Mouse (Mus musculus) limb, embryonic 15.5 days (tissue): ENCODE measurements at regions not wholly inside any gene's neighbourhood (a gene's known extent, or its start where the extent isn't known, plus 50 kb on each side); places are given as distances from the start of the nearest gene placed in this dataset.

Experiments
- ATAC-seq: fragments of 200-750 bp; cut with Nextera tagmentation; 2 replicates; pipeline ENCODE4 v1.8.0; 2017; ENCODE audit warnings: low read depth, moderate TSS enrichment; ENCODE audit not compliant: insufficient number of reproducible peaks, low FRiP score, low TSS enrichment
- H3K27ac ChIP-seq: fragments of 300-500 bp; sonication (generic); 2 replicates; pipeline ENCODE4 v1.5.1; 2015; ENCODE audit warnings: moderate library complexity, mild to moderate bottlenecking, inconsistent platforms
- H3K27me3 ChIP-seq: fragments of 300-500 bp; sonication (generic); 2 replicates; pipeline ENCODE4 v1.6.1; 2015; ENCODE audit warnings: inconsistent platforms
- H3K36me3 ChIP-seq: fragments of 300-500 bp; sonication (generic); 2 replicates; pipeline ENCODE4 v1.6.1; 2015; ENCODE audit warnings: inconsistent platforms
- H3K4me1 ChIP-seq: fragments of 300-500 bp; sonication (generic); 2 replicates; pipeline ENCODE4 v1.6.1; 2015; ENCODE audit warnings: inconsistent platforms
- H3K4me2 ChIP-seq: fragments of 300-500 bp; sonication (generic); 2 replicates; pipeline ENCODE4 v1.6.1; 2015; ENCODE audit warnings: mild to moderate bottlenecking, inconsistent platforms
- H3K4me3 ChIP-seq: fragments of 300-500 bp; sonication (generic); 2 replicates; pipeline ENCODE4 v1.5.1; 2015; ENCODE audit warnings: mild to moderate bottlenecking, inconsistent platforms
- H3K9ac ChIP-seq: fragments of 300-500 bp; sonication (generic); 2 replicates; pipeline ENCODE4 v1.6.1; 2015; ENCODE audit warnings: inconsistent platforms
- H3K9me3 ChIP-seq: fragments of 300-500 bp; sonication (generic); 2 replicates; pipeline ENCODE4 v1.6.1; 2016; ENCODE audit warnings: inconsistent platforms
- WGBS: fragments of 180-500 bp; shearing (Covaris S2); methylation state at CpG from one replicate; pipeline ENCODE4 v1.1.7; 2015; 5-methylcytosine and 5-hydroxymethylcytosine counted together

GRCm38 (mm10) chr5:141091676-141092075 lies 91.3 kb upstream of the Card11 start:
- H3K4me2 ChIP-seq, result no peak overlapping the region
- no peaks in the 10 kb centered on the region; the same call in 1 of the 2 replicates for H3K27me3 ChIP-seq
- H3K27ac ChIP-seq, result no peak overlapping the region
- no peaks in the 10 kb centered on the region for H3K9me3 ChIP-seq
- no peak overlapping the region for H3K4me3 ChIP-seq
- 67% methylated on average over 14 of the region's 14 CpGs for WGBS
- no peaks in the 10 kb centered on the region for H3K4me1 ChIP-seq
- ATAC-seq, result no peak
- no peak overlapping the region for H3K9ac ChIP-seq
- no peaks in the 10 kb centered on the region for H3K36me3 ChIP-seq

GRCm38 (mm10) chr5:141093641-141094040 lies 93.3 kb upstream of the Card11 start:
- Histone ChIP-seq H3K4me1 (no peaks in the 10 kb centered on the region), H3K27ac (no peak overlapping the region), H3K4me3 (no peak overlapping the region), H3K27me3 (no peaks in the 10 kb centered on the region; the same call in 1 of the 2 replicates), H3K9ac (no peak overlapping the region), H3K9me3 (no peaks in the 10 kb centered on the region), H3K4me2 (no peak overlapping the region), H3K36me3 (no peaks in the 10 kb centered on the region)
- WGBS, result 49% methylated on average over 4 of the region's 4 CpGs
- no peak for ATAC-seq

GRCm38 (mm10) chr5:141097878-141098277 lies 97.5 kb upstream of the Card11 start:
- Histone ChIP-seq H3K4me3 (no peak overlapping the region), H3K36me3 (no peaks in the 10 kb centered on the region), H3K9me3 (no peaks in the 10 kb centered on the region), H3K27ac (no peak overlapping the region), H3K9ac (no peak overlapping the region), H3K4me1 (no peaks in the 10 kb centered on the region), H3K4me2 (no peak overlapping the region), H3K27me3 (no peaks in the 10 kb centered on the region)
- no peak for ATAC-seq
- WGBS, result 32% methylated on average over 4 of the region's 4 CpGs

GRCm38 (mm10) chr5:141111666-141112065 lies 111.3 kb upstream of the Card11 start:
- H3K9me3 ChIP-seq, result no peaks in the 10 kb centered on the region
- no peak overlapping the region for H3K4me2 ChIP-seq
- H3K4me3 ChIP-seq, result no peak overlapping the region
- H3K27me3 ChIP-seq, result no peaks in the 10 kb centered on the region
- H3K9ac ChIP-seq, result no peak overlapping the region
- H3K27ac ChIP-seq, result no peak overlapping the region
- H3K4me1 ChIP-seq, result no peaks in the 10 kb centered on the region
- no peak for ATAC-seq
- 85% methylated on average over 3 of the region's 3 CpGs for WGBS
- no peaks in the 10 kb centered on the region for H3K36me3 ChIP-seq

GRCm38 (mm10) chr5:141115273-141115904 lies 115.0 kb upstream of the Card11 start:
- ATAC-seq, result no peak
- Histone ChIP-seq H3K27ac (no peak overlapping the region), H3K9me3 (no peaks in the 10 kb centered on the region), H3K36me3 (no peaks in the 10 kb centered on the region), H3K4me1 (no peaks in the 10 kb centered on the region), H3K9ac (no peak overlapping the region), H3K4me3 (no peak overlapping the region), H3K4me2 (no peak overlapping the region), H3K27me3 (no peaks in the 10 kb centered on the region)
- 46% methylated on average over 4 of the region's 4 CpGs for WGBS

- H3K4me2 ChIP-seq, result no peak overlapping the region
- H3K9me3 ChIP-seq, result no peaks in the 10 kb centered on the region
- no peak overlapping the region for H3K27ac ChIP-seq
- H3K4me3 ChIP-seq, result no peak overlapping the region
- H3K27me3 ChIP-seq, result no peaks in the 10 kb centered on the region
- no peak overlapping the region for H3K9ac ChIP-seq
- H3K36me3 ChIP-seq, result no peaks in the 10 kb centered on the region
- ATAC-seq, result no peak
- WGBS, result 62% methylated on average over 8 of the region's 8 CpGs
- no peaks in the 10 kb centered on the region for H3K4me1 ChIP-seq
Measured at GRCm38 (mm10) chr5:141115963-141116362, 115.6 kb upstream of the Card11 start.

- H3K27ac ChIP-seq, result no peak overlapping the region
- H3K27me3 ChIP-seq, result no peaks in the 10 kb centered on the region
- no peak overlapping the region for H3K9ac ChIP-seq
- no peaks in the 10 kb centered on the region for H3K9me3 ChIP-seq
- no peak for ATAC-seq
- H3K4me2 ChIP-seq, result no peak overlapping the region
- no peaks in the 10 kb centered on the region for H3K36me3 ChIP-seq
- no peaks in the 10 kb centered on the region for H3K4me1 ChIP-seq
- 80% methylated on average over 7 of the region's 7 CpGs for WGBS
- no peak overlapping the region for H3K4me3 ChIP-seq
Measured at GRCm38 (mm10) chr5:141125870-141126269, 115.4 kb upstream of the Sdk1 start.

GRCm38 (mm10) chr5:141126536-141126935 lies 114.8 kb upstream of the Sdk1 start:
- no peaks in the 10 kb centered on the region for H3K9me3 ChIP-seq
- H3K27me3 ChIP-seq, result no peaks in the 10 kb centered on the region
- no peaks in the 10 kb centered on the region for H3K4me1 ChIP-seq
- ATAC-seq, result no peak
- WGBS, result 81% methylated on average over 7 of the region's 7 CpGs
- no peak overlapping the region for H3K4me2 ChIP-seq
- H3K27ac ChIP-seq, result no peak overlapping the region
- no peak overlapping the region for H3K9ac ChIP-seq
- no peaks in the 10 kb centered on the region for H3K36me3 ChIP-seq
- H3K4me3 ChIP-seq, result no peak overlapping the region

GRCm38 (mm10) chr5:141131036-141131435 lies 110.3 kb upstream of the Sdk1 start:
- no peak for ATAC-seq
- 93% methylated on average over 1 of the region's 1 CpGs for WGBS
- no peak overlapping the region for H3K4me2 ChIP-seq

GRCm38 (mm10) chr5:141131906-141132305 lies 109.4 kb upstream of the Sdk1 start:
- 42% methylated on average over 9 of the region's 9 CpGs for WGBS
- Histone ChIP-seq H3K36me3 (no peaks in the 10 kb centered on the region), H3K4me2 (no peak overlapping the region), H3K9me3 (no peaks in the 10 kb centered on the region), H3K9ac (no peak overlapping the region), H3K4me3 (no peak overlapping the region), H3K27me3 (no peaks in the 10 kb centered on the region), H3K27ac (no peak overlapping the region), H3K4me1 (no peaks in the 10 kb centered on the region; the same call in 1 of the 2 replicates)
- no peak for ATAC-seq

More at GRCm38 (mm10) chr5:141131036-141131435, 110.3 kb upstream of the Sdk1 start:
- H3K27me3 ChIP-seq, result no peaks in the 10 kb centered on the region
- no peaks in the 10 kb centered on the region; the same call in 1 of the 2 replicates for H3K4me1 ChIP-seq
- no peak overlapping the region for H3K27ac ChIP-seq
- no peaks in the 10 kb centered on the region for H3K9me3 ChIP-seq
- H3K4me3 ChIP-seq, result no peak overlapping the region
- H3K9ac ChIP-seq, result no peak overlapping the region
- no peaks in the 10 kb centered on the region for H3K36me3 ChIP-seq

- Histone ChIP-seq H3K9ac (no peak overlapping the region), H3K4me1 (peaks cover 8% of the 10 kb centered on the region), H3K4me2 (no peak overlapping the region), H3K9me3 (no peaks in the 10 kb centered on the region), H3K27me3 (no peaks in the 10 kb centered on the region), H3K36me3 (no peaks in the 10 kb centered on the region), H3K4me3 (no peak overlapping the region), H3K27ac (no peak overlapping the region)
- no peak for ATAC-seq
- 33% methylated on average over 4 of the region's 4 CpGs for WGBS
Measured at GRCm38 (mm10) chr5:141136239-141136638, 105.1 kb upstream of the Sdk1 start.

- Histone ChIP-seq H3K9me3 (no peaks in the 10 kb centered on the region), H3K4me2 (no peak overlapping the region), H3K27ac (no peak overlapping the region), H3K4me3 (no peak overlapping the region), H3K36me3 (no peaks in the 10 kb centered on the region), H3K4me1 (peaks cover 8% of the 10 kb centered on the region), H3K27me3 (no peaks in the 10 kb centered on the region), H3K9ac (no peak overlapping the region)
- ATAC-seq, result no peak
- 84% methylated on average over 3 of the region's 3 CpGs for WGBS
Measured at GRCm38 (mm10) chr5:141137716-141138115, 103.6 kb upstream of the Sdk1 start.
